Mouse (Mus musculus): Measurements from ENCODE around the gene Tmem177.

Gene Tmem177

DNA sequence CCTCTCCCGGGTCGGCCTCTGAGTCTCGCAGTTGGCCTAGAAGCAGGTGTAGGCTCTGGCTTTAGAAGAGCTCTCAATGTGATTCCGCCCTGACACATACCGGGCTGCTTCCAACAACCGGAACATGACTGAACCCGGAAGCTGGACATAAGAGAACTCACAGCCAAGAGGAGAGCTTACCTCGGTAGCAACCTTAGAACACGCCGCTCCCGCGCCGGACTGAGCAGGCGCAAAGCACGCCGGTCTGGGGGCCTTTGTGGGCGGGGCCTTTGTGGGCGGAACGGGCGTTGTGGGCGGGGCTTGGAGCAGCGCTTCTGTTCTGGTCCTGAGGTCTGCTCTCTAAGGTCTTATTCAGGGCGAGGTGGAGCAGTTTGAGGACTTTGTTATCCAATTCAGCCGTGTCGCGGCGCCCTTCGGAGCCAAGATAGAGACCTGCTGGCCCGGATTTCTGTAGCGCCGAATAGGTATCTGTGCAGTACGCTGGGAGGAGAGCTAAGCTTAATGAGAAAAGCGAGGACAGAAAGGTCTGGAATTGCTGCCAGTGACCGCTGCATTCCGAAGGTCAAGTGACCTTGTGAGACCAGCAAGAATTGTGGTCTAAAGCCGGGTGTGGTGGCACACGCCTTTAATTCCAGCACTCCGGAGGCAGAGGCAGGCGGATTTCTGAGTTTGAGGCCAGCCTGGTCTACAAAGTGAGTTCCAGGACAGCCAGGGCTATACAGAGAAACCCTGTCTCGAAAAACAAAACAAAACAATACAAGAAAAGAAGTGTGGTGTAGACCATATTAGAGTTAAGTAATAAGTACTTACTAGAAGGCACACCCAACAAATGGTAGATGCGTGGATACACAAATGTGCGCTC, at the start of gene Tmem177:
Gene Tmem177, minus strand, starts transcription at position 256 of the 862 bp plus-strand sequence.
- DNase-seq (ENCODE audit: low spot score in 2 of 2): peak; percentile 84 to 92

DNA sequence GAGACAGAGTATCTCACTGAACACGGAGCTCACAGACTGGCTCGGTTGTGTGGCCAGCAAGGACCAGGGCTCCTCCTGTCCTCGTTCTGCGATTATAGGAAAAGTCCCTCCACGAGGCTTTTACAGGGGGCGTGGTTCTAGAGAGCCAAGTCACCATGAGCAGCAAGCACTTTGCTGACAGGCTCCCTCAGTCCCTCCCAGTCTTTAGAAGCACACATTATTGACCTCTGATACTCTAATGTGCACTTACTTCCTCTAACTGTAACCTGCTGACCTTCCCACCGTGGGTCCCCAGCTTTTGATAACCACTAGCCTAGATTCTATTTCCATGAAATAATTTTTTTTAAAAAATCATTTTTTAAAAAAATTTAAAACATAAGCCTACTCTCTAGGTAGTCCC, 46.9 kb upstream of the Tmem177 start:
- no peak for DNase-seq (ENCODE audit: low spot score in 2 of 2)

DNA sequence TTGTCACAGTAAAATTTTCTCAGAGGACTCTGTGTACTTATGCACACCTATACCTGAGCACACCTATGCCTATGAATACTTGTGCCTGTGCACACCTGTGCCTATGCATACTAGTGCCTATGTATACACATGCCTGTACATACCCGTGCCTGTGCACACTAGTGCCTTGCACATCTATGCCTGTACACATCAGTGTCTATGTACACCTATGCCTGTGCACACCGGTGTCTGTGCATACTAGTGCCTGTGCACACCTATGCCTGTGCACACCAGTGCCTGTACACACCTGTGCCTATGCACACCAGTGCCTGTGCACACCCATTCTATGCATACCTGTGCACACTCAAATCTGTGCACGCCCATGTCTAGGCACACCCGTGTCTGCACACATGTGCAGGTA, 46.5 kb upstream of the Tmem177 start:
- no peak for DNase-seq (ENCODE audit: low spot score in 2 of 2)

DNA sequence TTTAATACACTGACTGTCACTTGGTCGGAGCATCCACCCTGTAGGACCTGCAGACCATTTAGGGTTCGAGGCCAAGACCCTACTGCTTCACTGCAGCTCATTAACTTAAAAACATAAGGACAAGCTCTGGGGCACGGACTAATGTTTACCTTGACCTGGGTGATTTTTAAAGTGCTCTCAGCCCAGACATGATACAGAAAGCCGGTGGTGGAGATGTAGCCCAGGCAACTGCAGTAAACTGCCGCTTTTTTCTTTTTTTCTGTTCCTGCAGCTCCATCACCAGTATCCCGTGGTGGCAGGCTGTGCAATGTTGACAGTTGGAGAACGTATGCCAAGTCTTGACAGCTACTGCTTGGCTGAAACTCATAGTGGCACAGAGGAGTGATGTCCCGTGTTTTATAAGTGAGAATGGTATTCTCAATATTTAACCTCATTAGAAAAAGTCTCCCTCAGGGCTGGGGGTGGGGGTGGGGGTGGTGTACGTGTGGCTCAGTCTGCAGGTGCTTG, 44.8 kb upstream of the Tmem177 start:
- DNase-seq (ENCODE audit: low spot score in 2 of 2): peak in 1 of 2 experiments; percentile 37

DNA sequence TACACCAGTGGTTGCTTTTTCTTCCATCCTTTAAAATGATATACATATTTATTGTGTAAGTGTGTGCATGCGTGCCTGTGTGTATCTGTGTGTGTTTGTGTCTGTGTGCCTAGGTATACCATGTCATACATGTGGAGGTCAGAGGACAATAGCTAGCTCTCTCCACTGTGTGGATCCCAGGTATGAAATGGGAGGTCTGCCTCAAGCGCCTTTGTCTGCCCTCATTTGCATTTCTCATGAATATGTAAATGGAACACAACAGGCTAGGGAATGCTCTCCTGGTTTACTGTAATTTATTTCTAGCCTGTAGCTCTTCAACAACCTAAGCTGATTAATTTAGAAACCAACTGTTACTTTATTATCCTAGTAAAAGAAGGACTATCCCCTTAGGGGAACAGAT, 41.7 kb upstream of the Tmem177 start:
- no peak for DNase-seq (ENCODE audit: low spot score in 2 of 2)

DNA sequence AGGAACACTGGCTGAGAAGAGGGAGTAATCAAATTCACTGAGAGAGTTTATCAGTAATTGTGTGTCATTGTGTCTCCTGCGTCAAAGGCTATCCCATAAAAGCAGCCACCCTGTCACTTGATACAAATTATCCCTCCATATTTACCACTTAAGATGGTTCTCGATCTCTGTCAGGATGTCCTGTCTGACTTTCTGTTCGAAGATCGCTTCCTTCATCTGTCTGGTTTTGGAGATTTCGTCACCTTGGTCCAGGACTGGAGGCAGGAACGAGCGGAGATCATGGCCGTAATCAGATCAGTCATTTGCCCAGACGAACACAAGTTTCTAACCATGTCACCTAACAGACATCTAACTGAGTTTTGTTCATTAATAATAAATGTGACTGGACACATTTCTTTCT, 40.4 kb upstream of the Tmem177 start:
- no peak for DNase-seq (ENCODE audit: low spot score in 2 of 2)

DNA sequence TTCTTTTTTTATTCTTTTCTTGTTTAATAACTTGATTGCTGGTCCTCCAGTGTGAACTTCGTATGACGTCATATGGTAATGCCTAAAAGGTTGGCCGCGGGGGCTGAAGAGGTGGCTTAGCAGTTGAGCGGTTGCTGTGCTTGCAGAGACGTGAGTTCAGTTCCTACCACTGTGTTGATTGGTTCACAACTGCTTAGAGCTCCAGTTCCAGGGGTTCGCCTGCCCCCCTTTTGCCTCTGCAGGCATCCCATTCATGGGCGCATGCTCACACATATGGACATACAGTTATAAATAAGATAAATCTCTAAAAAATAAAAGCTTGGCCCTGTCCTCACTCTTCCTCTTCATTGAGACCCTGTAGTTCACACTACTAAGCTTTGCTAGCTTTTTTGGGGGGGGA, 37.1 kb upstream of the Tmem177 start:
- DNase-seq (ENCODE audit: low spot score in 2 of 2): no peak

DNA sequence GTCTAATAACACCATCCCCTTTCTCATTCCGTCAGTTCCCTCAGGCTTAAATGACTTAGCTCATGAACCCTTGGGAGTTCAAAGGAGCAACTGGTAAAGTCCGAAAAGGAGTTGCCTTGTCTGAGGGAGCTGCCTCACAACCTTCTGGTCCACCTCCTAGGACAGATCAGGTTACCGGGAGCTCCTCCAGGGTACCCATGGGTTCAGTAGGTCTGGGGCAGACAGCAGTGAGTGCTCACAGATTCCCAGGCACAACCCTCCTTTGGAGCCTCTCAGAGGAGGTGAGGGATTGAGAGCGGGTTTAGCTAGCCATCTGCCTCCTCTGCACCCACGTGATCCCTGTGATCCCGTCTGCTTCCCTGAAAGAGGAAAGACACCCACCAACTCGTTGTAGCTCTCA, 23.9 kb upstream of the Tmem177 start:
- no peak for DNase-seq (ENCODE audit: low spot score in 2 of 2)

DNA sequence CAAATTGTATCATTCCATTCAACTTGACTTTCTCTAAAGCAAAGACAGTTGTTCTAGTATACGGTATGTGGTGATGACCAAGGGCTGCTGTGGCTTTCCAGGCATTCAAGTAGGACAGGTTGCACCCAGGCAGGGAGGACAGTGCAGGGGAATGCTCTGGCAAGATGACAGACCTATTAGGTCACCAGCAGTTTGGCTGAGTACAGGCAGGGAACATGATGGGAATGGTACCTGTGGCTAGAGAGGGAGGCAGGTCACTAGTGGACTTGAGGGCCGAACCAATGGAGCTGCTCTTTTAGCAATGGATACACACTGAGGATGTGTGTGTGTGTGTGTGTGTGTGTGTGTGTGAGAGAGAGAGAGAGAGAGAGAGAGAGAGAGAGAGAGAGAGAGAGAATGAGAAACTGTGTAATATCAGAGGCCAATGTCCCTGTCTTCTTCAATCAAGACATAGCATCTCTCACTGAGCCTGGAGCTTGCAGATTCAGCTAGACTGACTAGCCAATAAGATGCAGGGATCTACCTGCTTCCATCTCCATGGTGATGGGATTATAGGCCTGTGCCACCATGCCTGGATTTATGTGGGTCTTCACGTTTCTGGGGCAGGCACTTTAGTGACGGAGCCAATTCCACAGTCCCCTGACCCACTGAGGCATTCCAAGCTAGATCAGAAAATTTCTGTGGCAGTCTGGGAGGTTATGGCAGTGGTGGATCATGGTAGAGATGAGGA, 18.6 kb upstream of the Tmem177 start:
- no peak for DNase-seq (ENCODE audit: low spot score in 2 of 2)

DNA sequence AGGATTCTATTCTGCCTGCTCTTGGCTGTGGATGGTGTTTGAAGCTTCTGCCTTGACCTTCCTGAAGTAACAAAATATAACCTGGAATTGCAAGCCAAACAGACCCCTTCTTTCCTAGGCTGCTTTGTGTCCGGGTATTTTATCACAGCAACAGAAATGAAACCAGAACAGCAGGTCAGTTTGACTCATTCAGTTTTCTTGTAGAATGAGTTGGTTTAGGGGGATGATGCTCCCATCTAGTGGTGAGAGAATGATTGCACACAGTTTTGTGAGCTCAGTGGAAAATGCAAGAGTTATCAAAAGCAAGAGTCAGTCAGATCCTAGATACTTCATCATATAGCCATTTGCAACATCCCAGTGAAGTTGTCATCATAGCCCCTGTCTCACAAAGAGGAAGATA, 16.7 kb upstream of the Tmem177 start:
- DNase-seq (ENCODE audit: low spot score in 2 of 2): peak in 1 of 2 experiments; percentile 17

DNA sequence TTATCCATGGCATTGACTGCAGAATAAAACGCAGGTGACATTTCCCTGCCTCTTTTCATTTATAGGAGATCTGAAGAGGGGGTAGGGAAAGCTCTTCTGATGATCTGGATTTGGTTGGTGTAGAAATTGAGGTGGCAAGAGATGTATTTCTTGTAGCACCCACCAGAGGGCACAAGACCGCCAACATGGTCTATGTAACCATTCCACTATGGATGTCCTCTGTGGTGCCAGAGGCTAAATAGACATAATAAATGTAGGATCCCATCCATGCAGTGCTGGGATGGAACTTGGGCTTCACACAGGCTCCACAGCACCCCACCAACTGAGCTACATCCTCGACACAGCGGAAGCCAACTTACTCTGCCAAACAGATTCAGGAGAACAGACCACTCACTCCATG, 6.3 kb upstream of the Tmem177 start:
- no peak for DNase-seq (ENCODE audit: low spot score in 2 of 2)

DNA sequence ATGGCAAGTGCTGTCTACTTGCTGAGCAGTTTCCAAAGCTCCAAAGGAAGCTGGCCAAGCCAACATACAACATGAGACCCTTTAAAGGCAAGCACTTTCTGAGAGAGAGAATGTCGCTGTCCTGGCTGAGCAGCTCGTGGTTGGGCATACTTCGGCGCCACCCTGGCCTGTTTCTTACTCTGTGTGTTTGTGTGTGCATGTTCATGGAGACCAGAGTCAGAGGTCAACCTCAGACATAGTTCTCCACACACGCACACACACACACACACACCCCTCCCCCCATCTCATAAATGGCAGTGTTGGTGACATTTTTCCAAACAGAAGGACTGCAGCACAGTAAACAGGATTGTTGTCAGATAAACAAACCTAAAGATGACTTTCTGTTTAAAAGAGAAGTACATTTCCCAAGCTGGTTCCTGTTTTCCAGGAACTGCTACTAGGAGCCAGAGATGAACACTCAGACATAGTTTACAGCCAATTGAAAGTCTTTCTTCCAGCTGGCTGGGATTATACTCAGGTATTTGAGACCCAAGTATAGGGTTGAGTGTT, 3.9 kb upstream of the Tmem177 start:
- no peak for DNase-seq (ENCODE audit: low spot score in 2 of 2)

DNA sequence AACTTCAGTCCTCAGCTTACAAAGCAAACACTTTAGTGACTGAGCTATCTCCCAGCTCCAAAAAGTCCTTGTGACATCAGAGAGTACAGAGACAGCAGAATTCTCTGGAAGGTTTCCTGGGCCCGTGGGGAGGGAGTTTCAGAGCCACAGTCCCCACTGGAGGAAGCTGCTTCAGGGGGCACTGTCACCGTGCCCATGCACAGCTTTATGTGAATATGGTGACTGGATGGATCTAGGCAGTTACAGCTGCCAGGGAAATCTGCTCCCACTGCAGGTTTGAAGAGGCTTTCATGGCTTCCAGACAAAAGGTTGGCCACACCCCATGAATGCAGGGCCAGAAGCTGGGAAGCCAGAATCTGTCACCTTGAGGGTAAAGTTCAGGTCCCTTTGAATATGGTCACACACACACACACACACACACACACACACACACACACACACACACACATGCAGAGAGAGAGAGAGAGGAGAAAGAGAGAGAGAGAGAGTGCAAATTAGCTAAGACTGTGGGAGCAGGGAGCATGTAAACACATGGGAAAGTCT, 5.7 kb downstream of the Tmem177 start:
- no peak for DNase-seq (ENCODE audit: low spot score in 2 of 2)

DNA sequence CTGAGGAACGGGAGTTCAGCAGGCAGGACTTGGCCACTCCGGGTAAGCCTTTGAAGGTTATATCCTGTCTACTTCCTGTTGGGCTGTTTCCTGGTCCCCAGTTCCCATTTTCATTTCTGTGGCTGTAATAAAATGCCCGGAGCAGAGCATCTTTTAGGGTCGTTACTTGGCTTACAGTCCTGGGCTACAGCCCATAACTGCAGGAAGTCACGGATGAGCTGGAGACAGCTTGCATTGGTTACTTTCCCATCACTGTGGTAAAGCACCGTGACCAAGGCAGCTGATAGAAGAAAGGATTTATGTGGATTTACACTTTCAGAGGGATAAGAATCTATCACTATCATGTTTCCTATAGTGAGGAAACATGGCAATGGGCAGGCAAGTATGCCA, 9.8 kb downstream of the Tmem177 start:
- no peak for DNase-seq (ENCODE audit: low spot score in 2 of 2)

DNA sequence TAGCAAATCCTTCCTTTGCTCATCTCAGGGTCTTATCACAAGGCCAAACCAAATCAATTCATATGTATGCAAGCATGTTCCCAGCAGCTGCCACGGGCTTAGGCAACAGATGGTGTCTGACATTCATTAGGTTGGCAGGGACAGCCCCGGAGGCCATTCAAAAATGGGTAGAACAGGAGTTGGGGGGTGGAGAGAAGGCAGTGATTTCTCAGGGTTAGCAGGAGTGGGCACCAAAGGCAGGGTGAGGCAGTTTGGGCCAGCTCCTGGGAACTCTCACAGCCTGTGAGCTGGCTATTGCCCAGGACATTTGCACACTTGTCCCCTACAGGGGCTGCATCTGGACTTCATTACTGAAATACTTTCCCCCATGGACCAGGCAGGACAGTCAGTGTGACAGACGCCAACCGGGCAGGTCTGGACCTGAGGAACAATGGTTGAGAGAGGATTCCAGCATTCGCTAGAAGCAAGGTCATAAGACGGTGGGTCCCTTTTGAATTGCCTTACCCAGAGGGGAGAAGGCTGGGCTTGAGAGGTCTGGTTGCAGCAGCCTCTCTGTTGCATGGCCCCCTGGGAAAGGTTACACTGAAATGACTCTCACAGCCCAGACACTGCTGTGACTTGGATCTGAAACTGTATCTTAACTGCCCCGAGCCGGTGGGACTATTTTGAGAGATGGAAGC, 10.3 kb downstream of the Tmem177 start:
- peak in 1 of 2 experiments; percentile 50 for DNase-seq (ENCODE audit: low spot score in 2 of 2)

DNA sequence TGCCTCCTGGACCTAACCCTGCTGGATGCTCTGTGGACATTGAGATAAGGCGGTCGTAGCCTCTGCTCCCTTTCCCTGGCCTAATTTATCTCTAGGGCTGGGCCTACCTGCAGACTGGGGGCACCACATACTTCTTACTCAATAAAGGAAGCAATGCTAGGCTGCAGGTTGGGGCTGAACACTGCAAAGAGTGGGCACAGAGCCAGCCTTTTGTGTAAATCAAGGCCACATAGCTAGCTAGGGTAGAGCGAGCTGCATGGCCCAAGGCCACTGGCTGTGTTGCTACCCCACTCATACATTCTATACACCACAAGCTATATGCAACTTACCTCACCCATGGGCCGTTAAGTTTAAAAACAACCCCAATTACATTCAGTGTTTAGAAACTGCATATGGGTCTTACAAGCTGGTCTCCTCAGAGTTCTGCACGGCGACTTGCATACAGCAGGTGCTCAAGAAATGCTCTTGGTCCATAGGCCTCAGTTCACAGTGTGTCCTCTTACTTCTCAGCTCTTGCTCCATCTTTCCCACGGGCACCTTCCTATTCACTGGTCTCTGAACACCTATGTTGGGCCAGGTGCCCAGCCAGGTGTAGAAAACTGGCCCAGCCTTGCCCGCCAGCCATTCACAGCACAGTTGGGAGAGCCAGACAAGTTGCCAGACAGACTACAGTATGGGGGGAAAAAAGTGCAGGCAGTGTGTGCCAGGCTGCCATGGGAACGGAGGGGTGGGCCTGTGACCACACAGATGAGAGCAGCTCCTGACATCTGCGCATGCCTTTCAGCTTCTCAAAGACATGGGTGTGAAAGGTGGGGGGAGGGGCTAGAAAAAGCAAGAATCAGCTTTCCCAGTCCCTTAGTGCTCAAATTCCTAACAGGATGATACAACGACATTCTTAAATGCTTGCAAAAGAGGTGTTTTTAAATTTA, 13.5 kb downstream of the Tmem177 start:
- DNase-seq (ENCODE audit: low spot score in 2 of 2): peak in 1 of 2 experiments; percentile 34

DNA sequence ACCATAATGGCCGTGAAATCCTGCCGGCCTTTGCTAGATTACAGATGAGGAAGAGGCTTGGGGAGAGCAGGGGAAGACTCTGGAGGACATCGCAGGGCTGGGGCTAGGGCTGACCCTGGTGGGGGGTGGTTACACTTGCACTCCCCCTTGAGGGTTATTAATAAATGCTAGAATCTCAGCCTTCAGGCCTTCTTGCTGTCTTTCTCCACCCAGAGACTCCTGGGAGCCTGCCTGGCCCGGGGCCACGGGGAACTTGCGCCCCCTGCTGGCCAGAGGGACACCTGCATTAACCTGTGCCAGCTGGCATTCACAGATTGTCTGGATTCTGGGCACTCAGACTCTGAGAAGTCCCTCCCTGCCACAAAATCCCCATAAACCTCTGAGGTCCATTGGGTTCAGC, 18.1 kb downstream of the Tmem177 start:
- DNase-seq (ENCODE audit: low spot score in 2 of 2): peak; percentile 51 to 74

DNA sequence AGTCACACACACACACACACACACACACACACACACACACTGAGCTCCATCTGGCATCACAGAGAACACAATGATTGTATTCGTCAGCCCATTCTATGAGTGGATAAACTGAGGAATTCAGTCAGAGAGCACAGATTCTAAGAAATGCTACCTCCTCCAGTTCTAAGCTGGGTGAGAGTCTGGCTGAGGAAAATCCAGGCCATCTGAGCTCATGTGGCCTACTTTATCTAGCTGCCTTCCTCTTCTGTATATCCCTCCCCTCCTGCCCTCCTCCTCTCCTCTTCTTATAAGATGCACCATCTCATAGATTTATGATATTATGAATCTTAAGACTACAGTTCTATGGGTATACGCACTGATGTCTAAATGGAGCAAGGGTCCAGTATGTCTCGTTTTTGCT, 19.4 kb downstream of the Tmem177 start:
- no peak for DNase-seq (ENCODE audit: low spot score in 2 of 2)

DNA sequence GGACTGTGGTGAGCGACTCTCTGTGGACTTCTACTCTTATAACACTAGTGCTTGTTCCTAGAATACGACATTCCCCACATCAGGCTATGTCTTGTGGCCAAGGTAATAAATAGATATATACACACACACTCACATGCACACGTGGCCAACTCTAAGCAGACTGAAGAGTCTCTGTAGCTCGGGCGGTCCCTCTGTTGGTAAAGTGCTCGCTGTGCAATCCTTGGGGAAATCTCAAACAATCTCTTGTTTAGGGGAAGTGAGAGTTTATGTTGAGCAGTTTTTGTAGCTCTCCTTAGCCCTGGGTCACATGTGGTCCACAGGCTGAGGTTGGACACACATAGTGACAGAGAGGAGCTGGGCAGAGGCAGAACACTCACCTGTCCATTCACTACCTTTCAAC, 20.1 kb downstream of the Tmem177 start:
- no peak for DNase-seq (ENCODE audit: low spot score in 2 of 2)

DNA sequence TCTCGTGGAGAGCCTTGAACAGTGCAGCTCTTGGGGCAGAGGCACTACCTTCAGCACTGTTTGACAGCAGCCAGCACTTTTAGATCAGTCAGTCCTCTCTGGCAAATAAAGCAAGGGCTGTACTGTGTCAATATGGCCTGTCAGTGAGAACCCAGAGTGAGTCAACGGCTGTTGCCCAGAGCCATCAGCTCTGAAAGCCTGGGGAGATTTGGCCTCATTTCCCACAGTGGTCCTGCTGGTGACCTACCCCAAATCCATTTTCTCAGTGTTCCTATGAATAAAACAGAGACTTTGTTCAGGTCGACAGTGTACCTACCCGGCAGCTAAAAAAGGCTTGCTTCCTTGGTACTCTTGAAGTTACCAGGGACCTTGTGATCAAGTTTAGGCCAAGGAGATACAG, 21.1 kb downstream of the Tmem177 start:
- no peak for DNase-seq (ENCODE audit: low spot score in 2 of 2)

DNA sequence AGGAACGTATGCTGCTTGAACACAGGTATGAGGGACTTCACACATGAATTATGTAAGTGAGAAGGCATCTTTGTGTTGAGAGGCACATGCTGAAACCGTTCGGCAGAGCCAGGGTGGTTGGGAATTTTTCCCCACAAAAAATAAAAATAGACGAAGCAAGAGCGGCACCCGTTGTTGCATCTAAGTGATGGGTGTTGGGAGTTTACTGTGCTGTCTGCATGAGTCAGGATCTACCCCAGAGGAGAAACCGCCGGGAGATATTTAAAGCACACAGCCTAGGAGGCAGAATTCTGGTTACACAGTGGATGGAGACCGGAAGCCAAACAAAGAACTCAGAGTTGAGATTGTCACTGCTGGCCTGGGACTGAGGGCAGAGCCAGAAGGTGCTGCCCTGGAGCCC, 21.9 kb downstream of the Tmem177 start:
- no peak for DNase-seq (ENCODE audit: low spot score in 2 of 2)

All from cerebellum, postnatal 4 days (tissue).